Mouse (Mus musculus) 416B (cell line): ENCODE measurements around the gene Nme2.

Experiments used
- DNase-seq: peaks from one replicate; pipeline ENCODE4 v3.0.0; 2011; ENCODE audit warnings: low read depth

Nme2 gene

DNA sequence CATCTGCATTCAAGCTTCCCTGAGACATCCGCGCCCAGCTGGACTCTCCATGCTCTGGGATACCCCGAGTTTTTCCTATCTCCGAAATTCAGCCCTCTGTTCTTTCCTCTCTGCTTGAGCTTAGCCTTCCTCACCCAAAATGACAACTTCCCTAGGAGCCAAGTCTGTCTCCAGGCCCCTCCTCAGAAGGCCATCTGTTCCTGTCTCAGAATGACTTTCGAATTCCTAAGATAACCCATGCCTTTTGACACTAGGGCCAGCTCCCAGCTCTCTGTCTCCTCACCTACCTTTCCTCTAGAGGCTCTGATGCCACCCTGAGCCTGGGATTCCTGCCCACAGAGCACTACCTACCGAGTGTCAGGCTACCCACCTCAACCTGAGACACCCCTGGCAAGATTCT is at the start of gene Nme2:
Gene Nme2 (minus strand): TSS at position 101 of the 400 bp plus-strand sequence.
- no peak for DNase-seq

DNA sequence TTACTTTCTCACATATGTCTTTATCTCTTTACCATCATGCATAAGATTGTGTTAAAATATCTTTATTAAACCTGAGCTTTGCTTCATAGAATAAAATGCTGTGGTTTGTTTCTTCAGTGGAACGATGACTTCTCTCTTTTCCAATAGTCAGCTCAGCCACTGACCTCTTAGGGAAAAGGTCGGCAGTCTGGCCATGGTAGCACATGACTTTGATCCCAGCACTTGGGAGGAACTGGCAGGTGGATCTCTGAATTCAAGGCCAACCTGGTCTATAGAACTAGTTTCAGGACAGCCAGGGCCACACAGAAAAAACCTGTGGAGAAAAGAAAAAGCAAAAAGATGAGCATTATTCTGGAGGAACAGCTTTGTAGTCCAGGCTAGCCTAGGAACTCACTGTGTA is 47.3 kb upstream of the Nme2 start:
- DNase-seq: no peak

- DNase-seq: no peak
These were observed 43.2 kb upstream of the Nme2 start for GRCm38 (mm10) chr11:93999276-93999675.

DNA sequence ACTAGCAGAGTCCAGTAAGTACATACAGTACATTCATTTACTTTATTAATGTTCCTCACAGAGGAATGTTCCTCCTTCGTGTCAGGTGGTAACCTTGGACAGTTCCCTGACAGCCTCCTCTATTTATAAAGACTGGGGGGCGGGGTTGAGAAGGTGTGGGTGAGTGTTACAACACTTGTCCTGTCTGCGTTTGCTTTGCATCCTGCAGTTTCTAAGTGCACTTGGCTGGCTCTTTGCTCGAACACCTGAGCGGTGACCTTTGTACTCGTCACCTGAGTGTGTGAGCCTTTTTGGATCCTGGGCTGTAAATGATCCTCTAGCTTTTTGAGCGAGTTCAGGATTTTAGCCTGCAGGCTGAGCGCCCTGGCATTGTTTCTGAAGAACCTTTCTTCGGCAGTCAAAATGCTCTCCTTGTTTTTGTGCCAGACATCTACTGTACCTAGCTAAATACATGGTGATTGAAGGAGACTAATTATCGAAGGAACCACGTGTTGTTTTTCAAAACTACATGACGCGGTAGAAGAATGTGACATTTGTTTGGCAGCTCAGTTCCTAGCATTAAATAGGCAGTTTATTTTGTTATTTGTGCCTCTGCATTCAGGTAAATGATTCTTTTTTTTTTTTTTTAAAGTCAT is 41.2 kb upstream of the Nme2 start:
- peak; percentile 69 for DNase-seq

- DNase-seq: peak; percentile 73
These were observed 40.5 kb upstream of the Nme2 start for GRCm38 (mm10) chr11:93996306-93997140.

DNA sequence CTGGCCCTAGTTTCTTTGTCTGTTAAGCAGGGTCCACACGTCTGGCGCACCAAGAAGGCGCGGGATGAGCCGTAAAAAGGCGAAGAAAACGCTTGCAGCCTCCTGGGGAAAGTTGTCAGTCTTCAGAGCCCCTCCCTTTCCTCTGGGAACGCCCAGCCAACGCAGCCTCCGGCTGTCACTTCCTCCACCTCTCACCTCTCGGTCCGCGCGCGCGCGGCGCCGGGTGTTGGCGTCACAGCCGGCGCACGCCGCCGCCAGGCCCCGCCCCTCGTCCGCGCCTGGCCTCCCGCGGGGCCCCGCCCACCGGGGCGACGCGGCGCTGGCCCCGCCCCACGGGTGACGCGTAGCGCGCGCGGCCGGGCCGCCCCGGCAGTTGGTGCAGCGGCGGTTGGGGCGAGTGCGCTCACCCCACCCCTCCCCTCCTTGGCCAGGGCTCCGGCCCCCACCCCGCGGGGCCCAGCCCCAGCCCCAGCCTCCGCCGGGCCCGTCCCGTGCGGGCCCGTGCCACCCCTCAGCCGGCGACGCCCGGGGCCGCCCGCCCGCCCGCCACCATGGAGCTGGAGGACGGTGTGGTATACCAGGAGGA is 39.8 kb upstream of the Nme2 start, which contains the start of gene Spag9:
Gene Spag9 (plus strand): TSS at position 372 of the 586 bp plus-strand sequence.
- DNase-seq: peak; percentile 96

DNA sequence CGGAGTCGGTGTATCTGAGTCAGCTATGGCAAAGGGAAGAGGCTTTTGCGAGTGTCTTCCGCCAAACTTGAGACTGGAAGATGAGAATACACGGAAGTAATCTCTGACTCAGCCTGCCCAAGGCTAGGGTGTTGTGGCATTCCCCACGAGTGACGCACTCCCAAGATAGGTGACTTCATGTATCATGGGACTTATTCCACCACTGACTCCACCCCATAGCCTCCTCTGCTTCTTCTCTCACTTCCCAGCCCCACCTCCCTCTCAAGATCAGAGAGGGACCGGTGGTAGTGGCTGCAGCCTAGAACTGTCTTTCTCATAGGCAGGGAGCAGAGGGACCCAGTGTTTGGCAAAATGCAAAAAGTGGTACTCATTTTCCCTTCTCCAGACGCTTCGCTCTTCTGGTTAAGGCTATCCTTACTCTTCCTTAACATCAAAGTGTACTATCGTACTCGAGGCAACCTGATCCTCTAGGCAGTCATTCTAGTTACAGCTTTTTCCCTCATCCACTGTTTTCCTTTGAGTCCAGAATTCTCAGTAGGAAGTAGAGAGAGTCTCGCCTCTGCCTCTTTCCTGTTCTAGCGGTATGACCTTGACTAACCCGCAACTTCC is 39.2 kb upstream of the Nme2 start:
- peak; percentile 97 for DNase-seq

GRCm38 (mm10) chr11:93994531-93994930 is 38.5 kb upstream of the Nme2 start:
- DNase-seq: peak; percentile 18

GRCm38 (mm10) chr11:93988328-93989062 is 32.4 kb upstream of the Nme2 start:
- no peak for DNase-seq

- DNase-seq: peak; percentile 59
These were observed 31.7 kb upstream of the Nme2 start for GRCm38 (mm10) chr11:93987625-93988327.

DNA sequence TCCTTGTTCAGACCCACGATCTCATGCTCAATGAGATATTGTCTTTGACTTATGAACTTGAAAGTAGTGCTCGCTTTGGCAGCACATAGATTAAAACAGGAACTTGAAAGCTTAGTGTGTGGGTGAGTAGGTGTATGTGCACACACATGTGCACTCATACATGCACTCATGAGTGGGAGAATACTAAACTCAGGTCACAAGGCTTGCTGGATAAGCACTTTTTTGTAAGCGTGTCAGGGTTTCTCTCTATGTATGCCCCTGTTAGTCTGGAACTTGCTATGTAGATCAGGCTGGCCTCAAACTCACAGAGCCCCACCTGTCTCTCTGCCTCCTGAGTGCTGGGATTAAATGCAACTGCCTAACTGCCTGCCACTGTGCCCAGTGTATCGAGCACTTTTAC is 31.0 kb upstream of the Nme2 start:
- no peak for DNase-seq

DNA sequence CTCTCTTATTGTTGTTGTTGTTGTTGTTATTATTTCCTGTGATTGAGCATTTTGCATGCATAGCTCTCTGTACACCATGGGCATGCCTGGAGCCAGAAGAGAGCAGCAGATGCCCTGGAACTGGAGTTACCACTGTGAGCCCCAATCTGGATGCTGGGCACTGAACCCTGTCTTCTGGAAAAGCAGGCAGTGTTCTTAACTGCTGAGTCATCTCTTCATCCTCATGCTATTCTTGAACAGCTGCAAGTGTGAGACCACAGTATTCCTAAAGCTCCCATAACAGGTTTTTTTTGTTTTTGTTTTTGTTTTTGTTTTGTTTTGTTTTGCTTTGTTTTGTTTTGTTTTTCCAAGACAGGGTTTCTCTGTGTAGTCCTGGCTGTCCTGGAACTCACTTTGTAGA is 30.2 kb upstream of the Nme2 start:
- no peak for DNase-seq

DNA sequence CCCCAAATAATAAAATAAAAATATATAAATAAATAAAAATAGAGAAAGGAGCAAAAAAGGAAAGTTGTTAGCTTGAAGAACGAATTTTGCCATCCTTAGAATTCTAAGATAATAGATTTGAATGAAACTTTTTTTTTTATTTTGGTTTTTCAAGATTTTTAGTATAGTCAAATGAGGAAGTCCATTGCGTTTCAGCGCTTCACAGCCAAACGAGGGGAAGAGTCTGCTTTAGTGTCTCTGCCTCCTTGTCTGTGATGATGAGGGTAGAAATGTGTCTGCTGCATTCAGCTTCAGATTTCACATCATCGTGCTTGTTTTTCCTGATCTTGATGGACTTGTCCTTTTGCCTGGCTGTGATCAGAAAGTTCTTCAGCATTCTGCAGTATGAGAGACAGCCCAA is 29.2 kb upstream of the Nme2 start:
- DNase-seq: no peak

DNA sequence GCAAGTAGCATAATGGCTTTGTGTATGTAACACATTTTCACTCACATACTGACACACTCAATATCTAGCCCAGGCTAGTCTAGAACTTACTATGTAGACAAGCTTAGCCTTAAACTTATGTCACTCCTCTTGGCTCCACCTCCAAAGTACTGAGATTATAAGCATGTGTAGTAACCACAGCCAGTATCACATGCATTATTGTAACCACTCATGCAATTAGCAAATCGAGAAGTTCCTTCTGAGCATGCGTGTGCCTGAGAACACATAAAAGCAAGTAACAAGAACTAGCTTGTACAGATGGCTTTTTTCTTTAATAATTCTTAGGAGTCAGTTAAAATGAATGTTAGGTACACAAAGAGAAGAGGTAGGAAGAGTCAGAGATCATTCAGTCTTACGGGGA is 28.6 kb upstream of the Nme2 start:
- DNase-seq: no peak

- DNase-seq: no peak
These were observed 23.5 kb upstream of the Nme2 start for GRCm38 (mm10) chr11:93979502-93980049.

DNA sequence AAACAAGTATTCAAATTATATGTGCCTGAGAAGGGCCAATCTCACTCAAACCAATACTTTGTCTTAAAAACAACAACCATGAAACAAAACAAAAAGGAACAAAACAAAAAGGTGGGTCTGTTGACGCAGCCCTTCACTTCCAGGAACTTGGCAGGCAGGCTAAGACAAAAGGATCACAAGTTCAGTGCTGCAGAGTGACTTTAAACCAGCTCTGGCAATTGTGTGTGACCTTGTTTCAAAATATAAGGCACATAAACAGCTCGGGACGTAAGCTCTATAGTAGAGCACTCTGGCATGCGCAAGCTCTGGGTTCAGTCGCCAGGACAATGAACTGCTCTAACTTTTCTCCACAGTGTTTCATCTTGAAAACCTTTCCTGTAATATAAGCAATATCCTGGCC is 16.9 kb upstream of the Nme2 start:
- no peak for DNase-seq

- no peak for DNase-seq
These were observed 13.7 kb upstream of the Nme2 start for GRCm38 (mm10) chr11:93969799-93970198.

- DNase-seq: no peak
These were observed 13.1 kb upstream of the Nme2 start for GRCm38 (mm10) chr11:93969171-93969570.

- no peak for DNase-seq
These were observed 12.7 kb upstream of the Nme2 start for GRCm38 (mm10) chr11:93968848-93969128.

DNA sequence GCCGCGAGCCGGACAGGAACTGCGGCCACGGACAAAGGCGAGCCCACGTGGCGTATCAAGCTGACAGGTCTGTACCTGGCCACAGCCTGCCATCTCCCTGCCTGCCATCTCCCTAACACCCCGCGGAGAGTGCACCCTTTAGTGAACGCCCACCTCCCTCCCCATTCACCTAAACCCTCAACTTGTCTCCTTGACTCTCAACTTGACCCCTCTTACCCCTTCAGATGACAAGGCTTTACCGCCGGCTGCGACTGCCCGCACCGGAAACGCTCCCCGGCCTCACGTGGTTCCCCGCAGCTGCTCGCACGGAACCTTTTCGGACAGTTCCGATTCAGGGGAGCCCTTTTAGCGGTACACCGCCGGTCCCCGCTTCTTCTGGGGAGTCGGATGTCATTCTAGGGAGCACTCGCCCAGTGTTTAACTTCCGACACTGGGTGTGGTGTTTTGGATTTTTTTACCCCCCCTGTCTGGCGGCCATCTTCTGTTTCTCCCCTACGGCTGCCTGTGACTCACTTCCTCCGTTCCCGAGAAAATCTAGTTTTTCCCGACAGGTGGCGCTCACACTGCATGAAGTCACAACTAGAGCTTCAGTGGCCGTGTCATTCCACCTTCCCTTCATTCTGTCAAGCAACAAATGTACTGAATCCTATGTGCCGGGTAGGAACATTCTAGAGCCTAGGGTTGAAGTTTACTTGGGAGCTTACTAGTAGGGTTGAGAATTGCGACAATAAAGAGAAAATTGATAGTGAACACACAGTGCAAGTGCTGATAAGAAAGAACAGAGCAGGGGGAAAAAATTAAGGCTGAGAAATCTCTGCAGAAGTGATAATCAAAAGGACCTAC is 12.2 kb upstream of the Nme2 start, which contains the start of the genes Gm20390 and Nme1:
Gene Gm20390 (minus strand): TSS at position 289 of the 843 bp plus-strand sequence.
Gene Nme1 (minus strand): TSS at position 517 of the 843 bp plus-strand sequence.
- peak; percentile 100 for DNase-seq
